ENCODE assay signal across 7 mouse cellular contexts in genomic region chr4:119105704-119106103, GRCm38 (mm10). TPM values are rescaled to one million over a fixed set of nuclear protein-coding genes. Genes with fewer than 3 reads are reported as not detected.
DNase-seq lines count a peak whose midpoint lies in the region; ATAC-seq and TF ChIP-seq lines count a peak whose summit lies in the region.

No protein-coding gene starts in this region.

- no peaks in the 10 kb centered on the region for H3K36me3 ChIP-seq in hindbrain, postnatal 0 days (ENCODE audit: insufficient read depth, low read length)
- H3K36me3 ChIP-seq in limb, embryonic 13.5 days = no peaks in the 10 kb centered on the region
- H3K36me3 ChIP-seq in midbrain, embryonic 14.5 days (ENCODE audit: control insufficient read depth, insufficient read depth, low read length) = no peaks in the 10 kb centered on the region
- H3K36me3 ChIP-seq in spleen, adult 2 months (ENCODE audit: control insufficient read depth, insufficient read depth, low read length) = no peaks in the 10 kb centered on the region

- 0% methylated on average over 18 of the region's 18 CpGs for WGBS in hindbrain, postnatal 0 days
- WGBS in limb, embryonic 13.5 days = under 1% methylated on average over 18 of the region's 18 CpGs
- 0% methylated on average over 18 of the region's 18 CpGs for WGBS in midbrain, embryonic 14.5 days
- under 1% methylated on average over 18 of the region's 18 CpGs for WGBS in spleen, adult 2 months

- peak overlapping the region; percentile 31; the same call in 1 of the 2 replicates for H3K9ac ChIP-seq in hindbrain, postnatal 0 days (replicated peaks; ENCODE audit: low read length)
- peak overlapping the region; percentile 59 for H3K9ac ChIP-seq in limb, embryonic 13.5 days
- H3K9ac ChIP-seq in midbrain, embryonic 14.5 days (replicated peaks; ENCODE audit: low read length) = peak overlapping the region; percentile 45

- TF ChIP-seq CTCF in hindbrain, postnatal 0 days (IDR thresholded peaks at IDR 0.05; ENCODE audit: low read depth) = no peak
- no peak for TF ChIP-seq CTCF in spleen, adult 2 months (IDR thresholded peaks at IDR 0.05; ENCODE audit: extremely low read depth, insufficient read depth, insufficient read length, insufficient replicate concordance)

- no peaks in the 10 kb centered on the region for H3K9me3 ChIP-seq in hindbrain, postnatal 0 days (ENCODE audit: low read length)
- H3K9me3 ChIP-seq in limb, embryonic 13.5 days = no peaks in the 10 kb centered on the region
- H3K9me3 ChIP-seq in midbrain, embryonic 14.5 days (ENCODE audit: control insufficient read depth, low read length) = no peaks in the 10 kb centered on the region

- peaks cover 5% of the 10 kb centered on the region; the same call in 1 of the 2 replicates for H3K4me1 ChIP-seq in hindbrain, postnatal 0 days (ENCODE audit: insufficient read depth, low read length)
- peaks cover 48% of the 10 kb centered on the region for H3K4me1 ChIP-seq in limb, embryonic 13.5 days
- peaks cover 12% of the 10 kb centered on the region for H3K4me1 ChIP-seq in midbrain, embryonic 14.5 days (ENCODE audit: control insufficient read depth, insufficient read depth, low read length)
- peaks cover 14% of the 10 kb centered on the region; the same call in 1 of the 2 replicates for H3K4me1 ChIP-seq in spleen, adult 2 months (ENCODE audit: control insufficient read depth, insufficient read depth, insufficient read length)

- H3K27me3 ChIP-seq in hindbrain, postnatal 0 days (ENCODE audit: insufficient read depth, low read length) = no peaks in the 10 kb centered on the region
- H3K27me3 ChIP-seq in limb, embryonic 13.5 days = no peaks in the 10 kb centered on the region
- H3K27me3 ChIP-seq in midbrain, embryonic 14.5 days (ENCODE audit: control insufficient read depth, insufficient read depth, low read length) = no peaks in the 10 kb centered on the region
- no peaks in the 10 kb centered on the region for H3K27me3 ChIP-seq in spleen, adult 2 months (ENCODE audit: control insufficient read depth, insufficient read depth, low read length)

- H3K4me2 ChIP-seq in hindbrain, postnatal 0 days (ENCODE audit: low read depth, low read length) = peak overlapping the region; percentile 63
- H3K4me2 ChIP-seq in limb, embryonic 13.5 days (replicated peaks) = peak overlapping the region; percentile 67
- H3K4me2 ChIP-seq in midbrain, embryonic 14.5 days (ENCODE audit: low read length) = peak overlapping the region; percentile 71

- ATAC-seq in hindbrain, postnatal 0 days = peak; percentile 39
- ATAC-seq in limb, embryonic 13.5 days (ENCODE audit: low FRiP score, low read depth) = peak; percentile 62
- ATAC-seq in midbrain, embryonic 14.5 days (ENCODE audit: low FRiP score, low TSS enrichment) = no peak

- peak overlapping the region; percentile 7; the same call in 1 of the 2 replicates for H3K27ac ChIP-seq in hindbrain, postnatal 0 days
- peak overlapping the region; percentile 86 for H3K27ac ChIP-seq in limb, embryonic 13.5 days
- no peak overlapping the region for H3K27ac ChIP-seq in midbrain, embryonic 14.5 days (replicated peaks; ENCODE audit: low read depth, low read length)
- peak overlapping the region; percentile 37 for H3K27ac ChIP-seq in spleen, adult 2 months (ENCODE audit: insufficient read depth, low read length)

- H3K4me3 ChIP-seq in hindbrain, postnatal 0 days (ENCODE audit: low read length) = peak overlapping the region; percentile 39
- H3K4me3 ChIP-seq in limb, embryonic 13.5 days = peak overlapping the region; percentile 37
- peak overlapping the region; percentile 33 for H3K4me3 ChIP-seq in midbrain, embryonic 14.5 days (replicated peaks; ENCODE audit: low read depth, low read length)
- peak overlapping the region; percentile 34; the same call in 1 of the 2 replicates for H3K4me3 ChIP-seq in spleen, adult 2 months (ENCODE audit: extremely low read depth, insufficient read depth, insufficient read length)

- DNase-seq in NIH3T3 (ENCODE audit: low read depth) = peak; percentile 98
- peak; percentile 80 for DNase-seq in c-Kit-positive CD71-positive TER-119-positive erythroid progenitor cells, embryonic 14.5 days (ENCODE audit: low spot score)
- peak; percentile 33 to 56 for DNase-seq in frontal cortex, postnatal 25 days (ENCODE audit: low spot score in 2 of 2)
- peak; percentile 61 for DNase-seq in hindbrain, postnatal 0 days (ENCODE audit: low spot score)
- peak; percentile 78 for DNase-seq in midbrain, embryonic 14.5 days
- DNase-seq in spleen, adult 2 months (ENCODE audit: low read depth in 1 of 2, low spot score in 2 of 2) = peak; percentile 64 to 79

- TF ChIP-seq POLR2A in spleen, adult 2 months (IDR thresholded peaks at IDR 0.05; ENCODE audit: low read depth, low read length) = no peak

RNA-seq across cellular contexts. Expression of gene Slc2a1, which starts 2.8 kb away (rescaled TPM):
- 119 and 120 TPM in 2 replicates for total RNA-seq in hindbrain, postnatal 0 days (2014; rRNA removed)
- 48.8 and 50.6 TPM in 2 replicates for polyA plus RNA-seq in hindbrain, postnatal 0 days (2015; fragmentation: Nextera tagmentation; extraction: Ambion mirVana)
- polyA plus RNA-seq in limb, embryonic 13.5 days (2015; fragmentation: Nextera tagmentation; extraction: Ambion mirVana) = 101 and 112 TPM in 2 replicates
- 61.3 and 94.4 TPM in 2 replicates for polyA plus RNA-seq in midbrain, embryonic 14.5 days (2014; fragmentation: Nextera tagmentation; extraction: Ambion mirVana)
- 47.7 and 68.9 TPM in 2 replicates for polyA plus RNA-seq in spleen, adult 2 months (2012; rRNA removed)

Comparison
In these comparisons a context has a peak if more than half of its experiments do, and no peak if none do; other contexts are left out.
1. DNase-seq: peak in every context shown above with its lines; median percentile 98 in NIH3T3; 80 in c-Kit-positive CD71-positive TER-119-positive erythroid progenitor cells, embryonic 14.5 days; 78 in midbrain, embryonic 14.5 days; 72 in spleen, adult 2 months; 61 in hindbrain, postnatal 0 days; 44 in frontal cortex, postnatal 25 days.